18 mouse cellular contexts compared by ENCODE assay signal in genomic region chr2:3700368-3700767, GRCm38 (mm10).
DNase-seq lines count a peak whose midpoint lies in the region; ATAC-seq and TF ChIP-seq lines count a peak whose summit lies in the region.
"Had no signal": no experiment of that assay in that cellular context is flagged by ENCODE, and none has a peak within 500 bp of the region (broad histone marks: within the 10 kb centered on the region; RNA-seq: fewer than 3 reads in every experiment).

No protein-coding gene starts in this region.

- no peak overlapping the region for H3K9ac ChIP-seq in heart, embryonic 16.5 days (ENCODE audit: low read length)
- no peak overlapping the region for H3K9ac ChIP-seq in kidney, embryonic 16.5 days (replicated peaks; ENCODE audit: low read length)
- H3K9ac ChIP-seq in forebrain, postnatal 0 days = no peak overlapping the region
- no peak overlapping the region for H3K9ac ChIP-seq in stomach, postnatal 0 days (ENCODE audit: low read length)
- H3K9ac ChIP-seq: embryonic facial prominence, embryonic 15.5 days; hindbrain, embryonic 13.5 days; liver, embryonic 14.5 days had no signal

- TF ChIP-seq EP300 in stomach, postnatal 0 days (optimal IDR thresholded peaks at IDR 0.05) = no peak

- no peak overlapping the region for H3K4me3 ChIP-seq in heart, embryonic 16.5 days (ENCODE audit: low read length)
- H3K4me3 ChIP-seq in kidney, embryonic 16.5 days (ENCODE audit: low read length) = no peak overlapping the region
- no peak overlapping the region for H3K4me3 ChIP-seq in forebrain, postnatal 0 days (ENCODE audit: low read depth, low read length)
- H3K4me3 ChIP-seq in stomach, postnatal 0 days (ENCODE audit: low read depth, low read length) = no peak overlapping the region
- H3K4me3 ChIP-seq: embryonic facial prominence, embryonic 15.5 days; heart, adult 2 months; hindbrain, embryonic 13.5 days; left cerebral cortex, adult 2 months; megakaryocyte, embryonic 14.5 days had no signal

- ATAC-seq in heart, embryonic 16.5 days (replicated peaks; ENCODE audit: extremely low read depth, insufficient read depth, low FRiP score) = no peak
- ATAC-seq in kidney, embryonic 16.5 days (ENCODE audit: low FRiP score, low TSS enrichment) = no peak
- ATAC-seq in forebrain, postnatal 0 days = peak; percentile 82
- no peak for ATAC-seq in stomach, postnatal 0 days (ENCODE audit: low FRiP score, low TSS enrichment)
- no peak for ATAC-seq in activated CD4-positive, CD25-positive, alpha-beta regulatory T cell, adult 4 months

- DNase-seq in heart, postnatal 4 days = no peak
- no peak for DNase-seq in kidney, postnatal 4 days
- peak; percentile 36 for DNase-seq in forebrain, postnatal 0 days
- peak; percentile 3 for DNase-seq in stomach, postnatal 0 days (ENCODE audit: low spot score)
- DNase-seq: adrenal gland, postnatal 36 days; cerebellum, adult 9-10 months; heart, adult 2 months; kidney, adult 18-20 months; lung, postnatal 10 days; spleen, adult 18-20 months had no signal

- WGBS in heart, embryonic 16.5 days = 69% methylated on average over 1 of the region's 1 CpGs
- WGBS in kidney, embryonic 16.5 days = 75% methylated on average over 1 of the region's 1 CpGs
- WGBS in forebrain, postnatal 0 days = 13% methylated on average over 1 of the region's 1 CpGs
- 56% methylated on average over 1 of the region's 1 CpGs for WGBS in stomach, postnatal 0 days

- no peaks in the 10 kb centered on the region for H3K9me3 ChIP-seq in heart, embryonic 16.5 days (replicated peaks; ENCODE audit: control insufficient read depth, low read length)
- no peaks in the 10 kb centered on the region for H3K9me3 ChIP-seq in kidney, embryonic 16.5 days (ENCODE audit: low read length)
- no peaks in the 10 kb centered on the region for H3K9me3 ChIP-seq in forebrain, postnatal 0 days (ENCODE audit: low read length)
- no peaks in the 10 kb centered on the region for H3K9me3 ChIP-seq in stomach, postnatal 0 days (ENCODE audit: control insufficient read depth, low read length)
- H3K9me3 ChIP-seq: embryonic facial prominence, embryonic 15.5 days; hindbrain, embryonic 13.5 days; megakaryocyte, embryonic 14.5 days had no signal

- peak overlapping the region; percentile 50 for H3K27ac ChIP-seq in heart, embryonic 16.5 days (ENCODE audit: low read length)
- peak overlapping the region; percentile 51 for H3K27ac ChIP-seq in kidney, embryonic 16.5 days (ENCODE audit: low read length)
- peak overlapping the region; percentile 29; the same call in 1 of the 2 replicates for H3K27ac ChIP-seq in forebrain, postnatal 0 days (ENCODE audit: low read depth, low read length)
- H3K27ac ChIP-seq in stomach, postnatal 0 days (replicated peaks) = no peak overlapping the region
- H3K27ac ChIP-seq: embryonic facial prominence, embryonic 15.5 days; heart, adult 2 months; hindbrain, embryonic 13.5 days; left cerebral cortex, adult 2 months; liver, embryonic 14.5 days had no signal

- no peak for TF ChIP-seq CTCF in forebrain, postnatal 0 days (IDR thresholded peaks at IDR 0.05; ENCODE audit: low read depth)
- no peak for TF ChIP-seq CTCF in stomach, postnatal 0 days (IDR thresholded peaks at IDR 0.05; ENCODE audit: low read depth)

- no peaks in the 10 kb centered on the region for H3K27me3 ChIP-seq in heart, embryonic 16.5 days (ENCODE audit: control insufficient read depth, insufficient read depth, low read length)
- no peaks in the 10 kb centered on the region for H3K27me3 ChIP-seq in kidney, embryonic 16.5 days (ENCODE audit: insufficient read depth, low read length)
- no peaks in the 10 kb centered on the region for H3K27me3 ChIP-seq in forebrain, postnatal 0 days (ENCODE audit: insufficient read depth, low read length)
- H3K27me3 ChIP-seq in stomach, postnatal 0 days (ENCODE audit: control insufficient read depth, insufficient read depth, low read length) = no peaks in the 10 kb centered on the region
- H3K27me3 ChIP-seq: embryonic facial prominence, embryonic 15.5 days; hindbrain, embryonic 13.5 days; megakaryocyte, embryonic 14.5 days had no signal

- no peak overlapping the region for H3K4me2 ChIP-seq in heart, embryonic 16.5 days (ENCODE audit: low read depth, low read length)
- no peak overlapping the region for H3K4me2 ChIP-seq in kidney, embryonic 16.5 days (replicated peaks; ENCODE audit: low read depth, low read length)
- no peak overlapping the region for H3K4me2 ChIP-seq in forebrain, postnatal 0 days (ENCODE audit: low read depth)
- no peak overlapping the region for H3K4me2 ChIP-seq in stomach, postnatal 0 days (replicated peaks; ENCODE audit: low read depth)
- H3K4me2 ChIP-seq: embryonic facial prominence, embryonic 15.5 days; hindbrain, embryonic 13.5 days had no signal

- no peaks in the 10 kb centered on the region for H3K4me1 ChIP-seq in heart, embryonic 16.5 days (ENCODE audit: control insufficient read depth, insufficient read depth, low read length)
- peaks cover 11% of the 10 kb centered on the region for H3K4me1 ChIP-seq in kidney, embryonic 16.5 days (ENCODE audit: insufficient read depth, low read length)
- H3K4me1 ChIP-seq in forebrain, postnatal 0 days (ENCODE audit: insufficient read depth) = no peaks in the 10 kb centered on the region
- H3K4me1 ChIP-seq in stomach, postnatal 0 days (replicated peaks; ENCODE audit: control insufficient read depth, insufficient read depth) = 0 out of 2 replicates have a peak, but pooled peaks cover 3% of the 10 kb centered on the region
- H3K4me1 ChIP-seq: embryonic facial prominence, embryonic 15.5 days had no signal

- H3K36me3 ChIP-seq in heart, embryonic 16.5 days (ENCODE audit: control insufficient read depth, insufficient read depth) = no peaks in the 10 kb centered on the region
- H3K36me3 ChIP-seq in kidney, embryonic 16.5 days (ENCODE audit: insufficient read depth, low read length) = no peaks in the 10 kb centered on the region
- H3K36me3 ChIP-seq in forebrain, postnatal 0 days (ENCODE audit: insufficient read depth) = no peaks in the 10 kb centered on the region
- no peaks in the 10 kb centered on the region for H3K36me3 ChIP-seq in stomach, postnatal 0 days (ENCODE audit: control insufficient read depth, insufficient read depth, low read length)
- H3K36me3 ChIP-seq: embryonic facial prominence, embryonic 15.5 days; hindbrain, embryonic 13.5 days had no signal

Comparison
In these comparisons a context has a peak if more than half of its experiments do, and no peak if none do; other contexts are left out.
1. DNase-seq: peak in forebrain, postnatal 0 days (single experiment) and stomach, postnatal 0 days (single experiment); none in heart, postnatal 4 days (single experiment) and kidney, postnatal 4 days (0 of 2).